Mouse (Mus musculus) forelimb bud, embryonic 11.5 days (tissue): ENCODE results near the gene Srpx.

Experiments
- DNase-seq: peaks from one replicate; pipeline ENCODE4 v3.0.0-alpha.2; 2012; ENCODE audit warnings: low read depth, low spot score

Gene Srpx

DNA sequence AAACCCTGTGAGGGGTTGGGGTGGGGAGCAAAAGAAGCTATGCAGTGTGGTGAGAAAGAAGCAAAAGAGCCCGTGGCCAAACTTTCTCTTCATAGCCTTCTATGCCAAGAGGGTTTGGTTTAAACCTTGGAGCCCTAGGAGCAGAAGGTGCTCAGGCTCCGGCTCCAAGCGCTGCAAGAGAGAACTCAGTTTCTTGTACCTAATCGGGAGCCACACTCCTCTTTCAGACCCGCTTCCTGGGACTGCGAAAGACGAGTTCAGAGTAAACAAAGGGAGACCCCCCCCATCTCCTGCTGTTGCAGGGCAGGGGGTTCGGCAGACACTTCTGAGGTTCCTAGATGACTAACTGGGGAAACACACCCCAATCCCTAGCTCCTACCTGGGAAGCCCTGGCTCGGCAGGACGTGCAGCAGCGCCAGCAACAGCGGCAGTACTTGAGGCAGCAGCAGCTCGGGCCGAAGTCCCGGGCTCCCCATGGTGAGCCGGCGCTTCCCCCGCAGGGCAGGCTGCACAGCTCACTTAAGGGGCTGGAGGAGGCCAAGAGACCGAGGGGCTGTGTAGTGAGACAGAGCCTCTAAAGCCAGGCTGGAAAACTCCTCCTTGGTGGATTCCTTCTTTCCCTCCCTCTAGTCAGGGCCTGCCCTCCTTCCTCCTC is at the start of gene Srpx:
Gene Srpx, minus strand, starts transcription at position 645 of the 655 bp plus-strand sequence.
- peak; percentile 7 for DNase-seq

- DNase-seq: no peak
These were observed 34.9 kb upstream of the Srpx start for GRCm38 (mm10) chrX:10152390-10152789.

DNA sequence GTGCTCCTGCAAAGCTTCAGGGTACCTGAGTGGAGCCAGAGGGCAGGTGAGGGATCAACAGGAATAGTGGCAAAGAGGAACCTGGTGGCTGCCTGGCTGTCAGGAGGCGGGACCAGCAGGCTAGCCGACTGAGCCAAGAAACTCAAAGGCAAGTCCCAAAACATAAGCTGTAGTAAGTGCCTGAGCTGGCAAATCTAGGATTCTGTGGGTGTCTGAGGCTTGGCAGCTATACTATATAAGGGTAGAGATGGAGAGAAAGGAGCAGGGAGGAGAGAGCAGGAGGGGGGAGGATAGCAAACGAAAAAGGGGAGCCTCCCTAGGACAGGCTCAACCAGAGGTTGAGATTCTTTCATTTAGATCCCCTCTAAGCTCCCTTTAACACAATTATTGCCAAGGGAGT is 1.7 kb downstream of the Srpx start:
- DNase-seq: no peak

GRCm38 (mm10) chrX:10110736-10111135 is 6.8 kb downstream of the Srpx start:
- no peak for DNase-seq

DNA sequence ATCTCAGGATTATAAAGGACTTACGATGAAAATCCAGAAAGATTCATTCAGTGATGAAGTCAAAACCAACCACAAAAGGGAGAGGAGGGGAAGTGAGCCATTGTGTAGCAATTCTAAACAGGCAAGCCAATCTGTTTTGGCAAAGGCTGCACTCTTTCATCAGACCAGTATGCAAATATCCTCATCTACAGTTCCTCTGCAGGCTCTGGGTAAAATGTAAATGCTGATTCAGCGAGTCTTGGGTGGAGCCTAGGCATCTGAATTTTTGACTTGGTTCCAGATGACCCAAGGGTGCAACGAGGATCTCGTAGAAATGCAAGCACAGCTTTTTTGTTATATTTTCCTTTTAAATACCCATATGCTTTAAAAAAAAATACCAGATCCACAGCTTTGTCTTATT is 9.0 kb downstream of the Srpx start:
- DNase-seq: no peak

DNA sequence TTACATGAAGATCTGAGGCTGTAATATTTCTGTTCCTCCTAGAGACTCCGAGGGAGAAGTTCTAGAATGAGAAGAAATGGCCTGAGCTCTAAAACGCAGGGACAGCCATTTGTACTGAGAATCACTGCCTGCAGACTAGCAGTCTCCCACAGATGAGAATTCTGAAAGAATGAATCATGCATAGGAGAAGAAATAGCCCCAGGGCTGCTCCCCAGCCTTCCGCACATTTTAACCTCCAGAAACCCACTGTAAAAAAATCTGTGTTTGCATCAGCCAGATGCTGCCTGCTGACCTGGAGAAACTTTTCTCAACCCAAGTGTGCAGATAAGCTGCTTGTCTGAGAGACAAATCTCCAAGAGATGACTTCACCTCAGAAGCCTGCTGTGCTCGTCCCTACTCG is 12.0 kb downstream of the Srpx start:
- no peak for DNase-seq

DNA sequence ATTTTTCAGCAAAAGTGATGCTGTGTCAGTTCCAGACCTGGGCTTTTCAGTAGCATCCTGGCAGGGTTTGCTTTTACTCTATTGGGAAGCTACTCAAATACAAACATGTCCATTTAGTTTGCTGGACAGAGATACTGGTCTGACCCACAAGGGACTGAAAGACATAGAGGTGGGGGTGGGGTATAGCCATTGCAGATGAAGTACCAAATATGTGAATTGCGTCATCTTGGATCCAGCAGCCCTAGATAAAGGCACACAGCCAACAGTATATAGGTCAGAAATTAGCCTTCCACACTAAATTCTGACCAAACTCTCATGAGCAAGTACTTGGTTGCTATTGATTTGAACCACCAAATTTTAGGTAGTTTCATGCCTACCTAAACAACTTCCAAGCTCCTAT is 14.8 kb downstream of the Srpx start:
- no peak for DNase-seq

DNA sequence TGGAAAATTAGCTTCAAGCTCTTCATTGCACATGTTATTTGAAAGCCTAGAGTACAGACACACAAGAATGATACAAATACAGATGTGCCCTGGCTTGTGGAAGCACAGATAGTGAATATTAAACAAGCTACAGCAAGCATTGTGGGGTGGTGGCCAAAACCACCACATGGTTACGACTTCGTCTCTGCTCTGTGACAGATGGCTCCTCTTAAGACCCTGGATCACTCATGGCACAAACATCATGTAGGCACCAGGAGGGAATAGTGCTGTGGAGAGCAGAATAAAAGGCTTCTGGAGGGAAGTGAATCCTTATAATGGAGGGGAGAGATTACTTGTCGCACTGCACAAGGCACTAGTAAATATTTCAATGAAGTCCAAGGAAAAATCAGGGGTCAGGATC is 21.7 kb downstream of the Srpx start:
- no peak for DNase-seq

GRCm38 (mm10) chrX:10080385-10080784 is 37.1 kb downstream of the Srpx start:
- peak; percentile 1 for DNase-seq

- DNase-seq: peak; percentile 11
These were observed 37.5 kb downstream of the Srpx start for GRCm38 (mm10) chrX:10079981-10080380.

DNA sequence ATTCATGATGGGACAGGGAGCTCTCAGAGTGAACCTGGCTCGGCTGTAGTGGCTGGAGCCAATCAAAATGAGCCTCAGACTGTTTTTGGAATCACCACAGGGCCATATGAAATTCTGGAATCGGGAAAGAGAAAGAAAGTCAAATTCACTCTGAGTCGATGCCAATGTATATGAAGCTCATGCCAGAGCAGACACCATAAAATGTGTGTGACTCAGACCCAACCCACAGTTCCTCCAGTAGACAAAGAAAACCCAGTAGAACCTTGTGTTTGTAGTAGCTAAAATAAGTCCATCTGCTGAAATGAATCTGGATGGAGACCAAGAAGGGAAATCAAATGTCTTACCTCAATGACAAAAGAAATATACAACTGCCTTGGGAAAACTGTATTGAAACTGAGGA is 43.5 kb downstream of the Srpx start:
- no peak for DNase-seq

- no peak for DNase-seq
These were observed 46.0 kb downstream of the Srpx start for GRCm38 (mm10) chrX:10071529-10071928.

- peak; percentile 13 for DNase-seq
These were observed 46.8 kb downstream of the Srpx start for GRCm38 (mm10) chrX:10070689-10071088.

GRCm38 (mm10) chrX:10069405-10069804 is 48.1 kb downstream of the Srpx start:
- DNase-seq: no peak

GRCm38 (mm10) chrX:10063781-10064180 is 53.7 kb downstream of the Srpx start:
- DNase-seq: no peak

- no peak for DNase-seq
These were observed 54.1 kb downstream of the Srpx start for GRCm38 (mm10) chrX:10063361-10063760.

- no peak for DNase-seq
These were observed 55.3 kb downstream of the Srpx start for GRCm38 (mm10) chrX:10062201-10062600.

GRCm38 (mm10) chrX:10034666-10035065 is 82.8 kb downstream of the Srpx start:
- DNase-seq: no peak

DNA sequence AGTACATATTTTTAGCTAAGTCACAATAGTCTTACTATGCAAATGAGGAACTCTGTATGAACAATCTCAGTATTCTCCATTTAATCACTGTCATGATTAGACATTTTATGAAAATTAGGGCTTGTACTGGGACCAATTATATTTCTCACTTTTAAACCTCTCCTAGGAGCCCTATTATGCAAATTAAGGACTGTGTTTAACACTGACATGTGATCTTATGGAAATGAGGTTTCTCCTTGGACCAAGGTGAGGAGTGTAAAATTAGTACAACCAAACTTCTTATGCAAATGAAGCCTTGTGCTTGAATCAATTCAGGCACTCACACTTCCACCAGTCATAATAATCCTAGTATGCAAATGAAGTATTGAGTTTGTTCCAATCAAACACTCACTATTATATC is 107.3 kb downstream of the Srpx start:
- no peak for DNase-seq

- DNase-seq: no peak
These were observed 109.7 kb downstream of the Srpx start for GRCm38 (mm10) chrX:10007675-10008270.

DNA sequence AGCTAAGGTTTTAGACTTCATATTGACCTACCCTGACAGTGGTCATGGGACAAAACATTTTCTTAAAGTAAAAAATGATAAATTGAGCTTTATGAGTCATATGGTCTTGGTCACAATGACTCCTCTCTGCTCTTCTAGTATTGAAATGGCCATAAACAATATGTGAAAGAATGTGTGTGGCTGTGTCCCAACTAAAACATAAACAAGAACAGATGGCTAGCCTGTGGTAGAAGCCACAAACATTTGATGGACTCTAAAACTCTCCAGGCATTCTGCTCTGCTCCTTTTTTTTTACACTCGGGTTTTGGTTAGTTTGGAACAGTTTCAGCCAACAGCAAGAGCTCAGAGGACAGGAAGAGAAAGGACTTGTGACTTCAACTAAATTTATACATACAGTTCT is 111.6 kb downstream of the Srpx start:
- no peak for DNase-seq

DNA sequence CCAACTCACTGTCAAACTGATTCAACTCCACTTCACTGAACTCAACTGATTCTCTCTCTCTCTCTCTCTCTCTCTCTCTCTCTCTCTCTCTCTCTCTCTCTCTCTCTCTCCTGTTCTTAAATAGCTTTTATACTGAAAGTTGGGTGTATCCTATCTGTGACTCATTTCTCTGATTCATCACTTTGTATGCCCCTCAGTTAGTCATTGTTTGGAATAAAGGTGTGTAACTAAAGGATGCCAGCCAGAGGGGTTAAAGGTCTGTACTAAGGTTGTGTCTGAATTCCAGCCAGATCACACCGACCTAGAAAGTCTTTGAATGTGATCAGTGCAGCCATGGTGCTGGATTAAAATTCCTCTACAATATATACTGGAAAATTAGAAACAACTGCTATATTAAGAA is 116.8 kb downstream of the Srpx start:
- no peak for DNase-seq
